Mouse (Mus musculus): Measurements from ENCODE around the gene 4930518I15Rik. TPM values are rescaled to one million over a fixed set of nuclear protein-coding genes. Genes with fewer than 3 reads are reported as not detected.
A peak's percentile ranks its signal among the peaks of the same experiment; 100 is the strongest.

The 4930518I15Rik gene
- polyA plus RNA-seq, 1 experiment from 2014 or later, result 2.0 TPM

- Histone ChIP-seq H3K9ac (no peak overlapping the region), H3K9me3 (replicated peaks) (no peaks in the 10 kb centered on the region), H3K27me3 (no peaks in the 10 kb centered on the region), H3K4me1 (replicated peaks) (peaks cover 49% of the 10 kb centered on the region), H3K4me3 (replicated peaks) (no peak overlapping the region), H3K36me3 (replicated peaks) (peaks cover 27% of the 10 kb centered on the region), H3K4me2 (no peak overlapping the region), H3K27ac (replicated peaks) (no peak overlapping the region; the same call in 1 of the 2 replicates)
- no peak for ATAC-seq (ENCODE audit: insufficient read depth)
- WGBS (ENCODE audit: insufficient replicate concordance), result 26% methylated on average over 9 of the region's 9 CpGs
These were observed 20.0 kb upstream of the 4930518I15Rik start for GRCm38 (mm10) chr2:156877726-156878125.

- H3K4me3 ChIP-seq (replicated peaks), result no peak overlapping the region
- no peak overlapping the region for H3K9ac ChIP-seq
- H3K27ac ChIP-seq (replicated peaks), result 0 out of 2 replicates have a peak overlapping the region, but pooled peaks have one; percentile 9
- ATAC-seq (ENCODE audit: insufficient read depth), result no peak
- no peak overlapping the region for H3K4me2 ChIP-seq
- WGBS (ENCODE audit: insufficient replicate concordance), result 83% methylated on average over 4 of the region's 4 CpGs
- no peaks in the 10 kb centered on the region for H3K27me3 ChIP-seq
- H3K9me3 ChIP-seq (replicated peaks), result no peaks in the 10 kb centered on the region
- peaks cover 55% of the 10 kb centered on the region for H3K36me3 ChIP-seq (replicated peaks)
- peaks cover 38% of the 10 kb centered on the region for H3K4me1 ChIP-seq (replicated peaks)
These were observed 17.2 kb upstream of the 4930518I15Rik start for GRCm38 (mm10) chr2:156874760-156875510.

- Histone ChIP-seq H3K9ac (no peak overlapping the region), H3K4me3 (replicated peaks) (no peak overlapping the region), H3K36me3 (replicated peaks) (peaks cover 63% of the 10 kb centered on the region), H3K27ac (replicated peaks) (no peak overlapping the region), H3K4me1 (replicated peaks) (peaks cover 38% of the 10 kb centered on the region), H3K4me2 (no peak overlapping the region), H3K27me3 (no peaks in the 10 kb centered on the region), H3K9me3 (replicated peaks) (no peaks in the 10 kb centered on the region)
- WGBS (ENCODE audit: insufficient replicate concordance), result 64% methylated on average over 8 of the region's 8 CpGs
- ATAC-seq (ENCODE audit: insufficient read depth), result no peak
These were observed 16.5 kb upstream of the 4930518I15Rik start for GRCm38 (mm10) chr2:156874047-156874759.

GRCm38 (mm10) chr2:156873629-156874028, 15.9 kb upstream of the 4930518I15Rik start:
- no peak overlapping the region for H3K4me3 ChIP-seq (replicated peaks)
- no peaks in the 10 kb centered on the region for H3K27me3 ChIP-seq
- H3K4me1 ChIP-seq (replicated peaks), result peaks cover 40% of the 10 kb centered on the region
- no peaks in the 10 kb centered on the region for H3K9me3 ChIP-seq (replicated peaks)
- H3K27ac ChIP-seq (replicated peaks), result no peak overlapping the region
- H3K4me2 ChIP-seq, result no peak overlapping the region
- 27% methylated on average over 5 of the region's 5 CpGs for WGBS (ENCODE audit: insufficient replicate concordance)
- H3K9ac ChIP-seq, result no peak overlapping the region
- H3K36me3 ChIP-seq (replicated peaks), result peaks cover 68% of the 10 kb centered on the region
- ATAC-seq (ENCODE audit: insufficient read depth), result no peak

GRCm38 (mm10) chr2:156870519-156870918, 12.8 kb upstream of the 4930518I15Rik start:
- 41% methylated on average over 6 of the region's 6 CpGs for WGBS (ENCODE audit: insufficient replicate concordance)
- Histone ChIP-seq H3K36me3 (replicated peaks) (peaks cover 99% of the 10 kb centered on the region), H3K9ac (no peak overlapping the region), H3K9me3 (replicated peaks) (no peaks in the 10 kb centered on the region), H3K27me3 (no peaks in the 10 kb centered on the region), H3K27ac (replicated peaks) (no peak overlapping the region), H3K4me1 (replicated peaks) (peaks cover 51% of the 10 kb centered on the region), H3K4me3 (replicated peaks) (no peak overlapping the region), H3K4me2 (no peak overlapping the region)
- ATAC-seq (ENCODE audit: insufficient read depth), result no peak

GRCm38 (mm10) chr2:156869554-156869953, 11.8 kb upstream of the 4930518I15Rik start:
- no peak overlapping the region for H3K9ac ChIP-seq
- no peaks in the 10 kb centered on the region for H3K27me3 ChIP-seq
- no peak overlapping the region for H3K4me3 ChIP-seq (replicated peaks)
- H3K4me2 ChIP-seq, result no peak overlapping the region
- ATAC-seq (ENCODE audit: insufficient read depth), result no peak
- H3K9me3 ChIP-seq (replicated peaks), result no peaks in the 10 kb centered on the region
- H3K36me3 ChIP-seq (replicated peaks), result peaks cover 97% of the 10 kb centered on the region
- WGBS (ENCODE audit: insufficient replicate concordance), result 80% methylated on average over 7 of the region's 7 CpGs
- 0 out of 2 replicates have a peak overlapping the region, but pooled peaks have one; percentile 53 for H3K27ac ChIP-seq (replicated peaks)
- peaks cover 57% of the 10 kb centered on the region for H3K4me1 ChIP-seq (replicated peaks)

- no peaks in the 10 kb centered on the region for H3K9me3 ChIP-seq (replicated peaks)
- H3K36me3 ChIP-seq (replicated peaks), result peaks cover 91% of the 10 kb centered on the region
- peak overlapping the region; percentile 53; the same call in 1 of the 2 replicates for H3K27ac ChIP-seq (replicated peaks)
- no peak overlapping the region for H3K4me2 ChIP-seq
- peaks cover 57% of the 10 kb centered on the region for H3K4me1 ChIP-seq (replicated peaks)
- H3K9ac ChIP-seq, result no peak overlapping the region
- H3K4me3 ChIP-seq (replicated peaks), result no peak overlapping the region
- WGBS (ENCODE audit: insufficient replicate concordance), result 72% methylated on average over 8 of the region's 8 CpGs
- no peak for ATAC-seq (ENCODE audit: insufficient read depth)
- no peaks in the 10 kb centered on the region for H3K27me3 ChIP-seq
These were observed 11.2 kb upstream of the 4930518I15Rik start for GRCm38 (mm10) chr2:156868994-156869393.

- peaks cover 46% of the 10 kb centered on the region for H3K36me3 ChIP-seq (replicated peaks)
- no peaks in the 10 kb centered on the region for H3K9me3 ChIP-seq (replicated peaks)
- peak overlapping the region; percentile 93 for H3K27ac ChIP-seq (replicated peaks)
- H3K4me3 ChIP-seq (replicated peaks), result peak overlapping the region; percentile 100
- WGBS (ENCODE audit: insufficient replicate concordance), result 56% methylated on average over 3 of the region's 3 CpGs
- peak overlapping the region; percentile 100 for H3K9ac ChIP-seq
- peaks cover 48% of the 10 kb centered on the region for H3K4me1 ChIP-seq (replicated peaks)
- H3K4me2 ChIP-seq, result peak overlapping the region; percentile 80
- ATAC-seq (ENCODE audit: insufficient read depth), result no peak
- no peaks in the 10 kb centered on the region for H3K27me3 ChIP-seq
These were observed 6.7 kb upstream of the 4930518I15Rik start for GRCm38 (mm10) chr2:156864481-156864880.

- H3K9ac ChIP-seq, result peak overlapping the region; percentile 100
- ATAC-seq (ENCODE audit: insufficient read depth), result peak; percentile 23
- peaks cover 39% of the 10 kb centered on the region for H3K4me1 ChIP-seq (replicated peaks)
- H3K4me3 ChIP-seq (replicated peaks), result peak overlapping the region; percentile 100
- H3K4me2 ChIP-seq, result peak overlapping the region; percentile 80
- WGBS (ENCODE audit: insufficient replicate concordance), result under 1% methylated on average over 28 of the region's 28 CpGs
- peak overlapping the region; percentile 93 for H3K27ac ChIP-seq (replicated peaks)
- peaks cover 43% of the 10 kb centered on the region for H3K36me3 ChIP-seq (replicated peaks)
- H3K9me3 ChIP-seq (replicated peaks), result no peaks in the 10 kb centered on the region
- no peaks in the 10 kb centered on the region for H3K27me3 ChIP-seq
These were observed 5.9 kb upstream of the 4930518I15Rik start for GRCm38 (mm10) chr2:156863487-156864160.

- Histone ChIP-seq H3K36me3 (replicated peaks) (peaks cover 43% of the 10 kb centered on the region), H3K4me3 (replicated peaks) (peak within 1 kb of the TSS; percentile 100)
- WGBS (ENCODE audit: insufficient replicate concordance), result under 1% methylated on average over 98 of the region's 98 CpGs
These were observed 5.2 kb upstream of the 4930518I15Rik start, which contains the start of gene Rab5if for GRCm38 (mm10) chr2:156862772-156863486. Rab5if (plus strand) TSS chr2:156863128.

More at GRCm38 (mm10) chr2:156862772-156863486, 5.2 kb upstream of the 4930518I15Rik start, which contains the start of gene Rab5if:
- Histone ChIP-seq H3K9ac (peak within 1 kb of the TSS; percentile 100), H3K27me3 (no peaks in the 10 kb centered on the region), H3K9me3 (replicated peaks) (no peaks in the 10 kb centered on the region), H3K4me1 (replicated peaks) (peaks cover 38% of the 10 kb centered on the region), H3K27ac (replicated peaks) (peak within 1 kb of the TSS; percentile 93), H3K4me2 (peak within 1 kb of the TSS; percentile 80)
- ATAC-seq (ENCODE audit: insufficient read depth), result peak; percentile 96
